Mouse (Mus musculus) spleen, adult 2 months (tissue): Measurements from ENCODE around the gene Tuft1.

Source experiments
- CTCF ChIP-seq: fragments of 200-500 bp; IDR thresholded peaks from 2 replicates; pipeline ENCODE4 v1.5.1; 2011; ENCODE audit warnings: mild to moderate bottlenecking, inconsistent platforms; ENCODE audit not compliant: insufficient read depth, insufficient read length, insufficient replicate concordance; ENCODE audit errors: extremely low read depth
- POLR2A ChIP-seq: fragments of 200-500 bp; IDR thresholded peaks from 2 replicates; pipeline ENCODE4 v1.6.1; 2011; ENCODE audit warnings: low read depth, low read length, inconsistent platforms

DNA sequence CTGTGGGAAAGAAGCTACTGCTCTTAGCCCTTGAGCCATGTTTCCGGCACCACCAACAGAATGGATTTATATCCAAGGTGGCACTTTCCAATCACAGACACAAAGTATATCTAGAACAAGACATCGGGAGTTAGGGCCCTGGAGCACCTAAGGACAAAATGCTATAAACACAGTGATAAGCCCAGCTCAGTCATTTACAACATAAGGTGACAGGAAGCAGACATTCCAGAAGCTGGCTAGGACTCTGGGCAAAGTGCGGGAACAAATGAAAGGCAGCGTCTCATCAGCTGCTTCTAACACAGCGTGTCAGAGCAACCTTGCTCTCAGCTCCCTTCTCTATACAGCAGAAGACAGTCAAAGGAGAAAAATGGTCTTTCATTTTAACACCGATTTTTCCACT lies 84.2 kb downstream of the Tuft1 start:
- TF ChIP-seq CTCF = no peak
- no peak for TF ChIP-seq POLR2A
